Mouse (Mus musculus) testis, adult 2 months (tissue): ENCODE results near the gene Nit2.

Source experiments
- CTCF ChIP-seq: fragments of 200-500 bp; IDR thresholded peaks from 2 replicates; pipeline ENCODE4 v1.5.1; 2012; ENCODE audit warnings: low read depth, mild to moderate bottlenecking, inconsistent platforms, low read length, moderate library complexity; ENCODE audit not compliant: control insufficient read depth, insufficient read depth, insufficient replicate concordance
- POLR2A ChIP-seq: fragments of 200-500 bp; IDR thresholded peaks from 2 replicates; pipeline ENCODE4 v1.6.1; 2012; ENCODE audit warnings: low read depth, mild to moderate bottlenecking, inconsistent platforms, low read length, moderate library complexity; ENCODE audit not compliant: control insufficient read depth

- TF ChIP-seq POLR2A (no peak), CTCF (no peak)
These were observed 14.9 kb upstream of the Nit2 start for GRCm38 (mm10) chr16:57182037-57182436.
